Mouse (Mus musculus): Measurements from ENCODE around the gene Pde6h.

GRCm38 (mm10) chr6:136950171-136950570, 26.5 kb downstream of the Pde6h start:
- TF ChIP-seq POLR2A (IDR thresholded peaks at IDR 0.05; ENCODE audit: insufficient read length, low read depth) (no peak), MYOG (IDR thresholded peaks at IDR 0.05; ENCODE audit: control insufficient read depth in 1 of 3, insufficient read depth in 1 of 3, insufficient read length in 2 of 3, low read depth in 2 of 3) (no peak), MYOD1 (IDR thresholded peaks at IDR 0.05; ENCODE audit: control insufficient read depth in 1 of 3, insufficient read length in 2 of 3, low read depth in 2 of 3) (no peak), MAX (IDR thresholded peaks at IDR 0.05; ENCODE audit: low read depth) (no peak), USF1 (IDR thresholded peaks at IDR 0.05; ENCODE audit: low read depth) (no peak), POLR2AphosphoS2 (IDR thresholded peaks at IDR 0.05; ENCODE audit: insufficient read length, low read depth) (no peak), E2F4 (IDR thresholded peaks at IDR 0.05; ENCODE audit: insufficient read depth) (no peak), TCF3 (IDR thresholded peaks at IDR 0.05; ENCODE audit: insufficient read length, low read depth) (no peak), TCF12 (IDR thresholded peaks at IDR 0.05; ENCODE audit: insufficient read depth, poor library complexity, severe bottlenecking) (no peak), CEBPB (IDR thresholded peaks at IDR 0.05; ENCODE audit: insufficient read depth, poor library complexity, severe bottlenecking) (no peak)
